Mouse (Mus musculus): ENCODE measurements around the gene Myo15. TPM values are rescaled to one million over a fixed set of nuclear protein-coding genes. Genes with fewer than 3 reads are reported as not detected.
"Not testable (repeated sequence)": the region's sequence is repeated elsewhere in the genome, so short reads cannot be mapped to it uniquely, and the experiment has no call there.

Gene Myo15
- polyA plus RNA-seq (2016; fragmentation: Nextera tagmentation; extraction: Ambion mirVana), result 0.04 and 0.05 TPM in 2 replicates

- H3K9me3 ChIP-seq (replicated peaks), result no peaks in the 10 kb centered on the region
- no peak within 1 kb of the TSS for H3K4me3 ChIP-seq
- peaks cover 67% of the 10 kb centered on the region for H3K36me3 ChIP-seq
- no peaks in the 10 kb centered on the region for H3K27me3 ChIP-seq (ENCODE audit: low read depth, poor library complexity, severe bottlenecking)
- WGBS, result 95% methylated on average over 3 of the region's 3 CpGs
- DNase-seq (ENCODE audit: low spot score), result no peak
- no peak within 1 kb of the TSS for H3K27ac ChIP-seq (replicated peaks)
- no peaks in the 10 kb centered on the region for H3K4me1 ChIP-seq
Measured at GRCm38 (mm10) chr11:60469039-60469438, at the start of gene Myo15. TSS of gene Myo15 (plus strand) at chr11:60469339.

GRCm38 (mm10) chr11:60422046-60422668 lies 47.0 kb upstream of the Myo15 start:
- peaks cover 15% of the 10 kb centered on the region for H3K36me3 ChIP-seq
- no peak overlapping the region for H3K27ac ChIP-seq (replicated peaks)
- H3K9me3 ChIP-seq (replicated peaks), result no peaks in the 10 kb centered on the region
- peaks cover 23% of the 10 kb centered on the region for H3K4me1 ChIP-seq
- no peak overlapping the region for H3K4me3 ChIP-seq
- DNase-seq (ENCODE audit: low spot score), result no peak
- 70% methylated on average over 6 of the region's 6 CpGs for WGBS
- no peaks in the 10 kb centered on the region for H3K27me3 ChIP-seq (ENCODE audit: low read depth, poor library complexity, severe bottlenecking)

GRCm38 (mm10) chr11:60423006-60423405 lies 46.1 kb upstream of the Myo15 start:
- H3K27me3 ChIP-seq (ENCODE audit: low read depth, poor library complexity, severe bottlenecking), result no peaks in the 10 kb centered on the region
- 75% methylated on average over 1 of the region's 1 CpGs for WGBS

GRCm38 (mm10) chr11:60426417-60426816 lies 42.7 kb upstream of the Myo15 start:
- WGBS, result 83% methylated on average over 1 of the region's 1 CpGs
- no peak for DNase-seq (ENCODE audit: low spot score)
- Histone ChIP-seq H3K9me3 (replicated peaks) (no peaks in the 10 kb centered on the region), H3K4me3 (no peak overlapping the region), H3K27me3 (ENCODE audit: low read depth, poor library complexity, severe bottlenecking) (no peaks in the 10 kb centered on the region), H3K4me1 (no peaks in the 10 kb centered on the region), H3K27ac (replicated peaks) (no peak overlapping the region), H3K36me3 (peaks cover 48% of the 10 kb centered on the region)

More at GRCm38 (mm10) chr11:60423006-60423405, 46.1 kb upstream of the Myo15 start:
- DNase-seq (ENCODE audit: low spot score), result no peak
- peaks cover 16% of the 10 kb centered on the region for H3K4me1 ChIP-seq
- peaks cover 23% of the 10 kb centered on the region for H3K36me3 ChIP-seq
- no peaks in the 10 kb centered on the region for H3K9me3 ChIP-seq (replicated peaks)
- no peak overlapping the region for H3K27ac ChIP-seq (replicated peaks)
- no peak overlapping the region for H3K4me3 ChIP-seq

- Histone ChIP-seq H3K4me1 (no peaks in the 10 kb centered on the region), H3K27ac (replicated peaks) (no peak overlapping the region), H3K9me3 (replicated peaks) (no peaks in the 10 kb centered on the region), H3K27me3 (ENCODE audit: low read depth, poor library complexity, severe bottlenecking) (no peaks in the 10 kb centered on the region), H3K36me3 (peaks cover 56% of the 10 kb centered on the region), H3K4me3 (no peak overlapping the region)
- WGBS, result 94% methylated on average over 3 of the region's 3 CpGs
- DNase-seq (ENCODE audit: low spot score), result no peak
Measured at GRCm38 (mm10) chr11:60427628-60428027, 41.5 kb upstream of the Myo15 start.

- Histone ChIP-seq H3K36me3 (peaks cover 88% of the 10 kb centered on the region), H3K4me3 (no peak overlapping the region), H3K27me3 (ENCODE audit: low read depth, poor library complexity, severe bottlenecking) (no peaks in the 10 kb centered on the region), H3K27ac (replicated peaks) (no peak overlapping the region), H3K9me3 (replicated peaks) (no peaks in the 10 kb centered on the region), H3K4me1 (no peaks in the 10 kb centered on the region)
- DNase-seq (ENCODE audit: low spot score), result no peak
Measured at GRCm38 (mm10) chr11:60433501-60433900, 35.6 kb upstream of the Myo15 start.

- 91% methylated on average over 1 of the region's 1 CpGs for whole genome bisulfite sequencing
- H3K36me3 ChIP-seq, result peaks cover 90% of the 10 kb centered on the region
- H3K27me3 ChIP-seq (ENCODE audit: low read depth, poor library complexity, severe bottlenecking), result no peaks in the 10 kb centered on the region
- no peak overlapping the region for H3K27ac ChIP-seq (replicated peaks)
- DNase-seq (ENCODE audit: low spot score), result no peak
- no peaks in the 10 kb centered on the region for H3K4me1 ChIP-seq
- H3K4me3 ChIP-seq, result no peak overlapping the region
- H3K9me3 ChIP-seq (replicated peaks), result no peaks in the 10 kb centered on the region
Measured at GRCm38 (mm10) chr11:60435133-60435532, 34.0 kb upstream of the Myo15 start.

- no peaks in the 10 kb centered on the region for H3K9me3 ChIP-seq (replicated peaks)
- no peak overlapping the region for H3K4me3 ChIP-seq
- H3K4me1 ChIP-seq, result no peaks in the 10 kb centered on the region
- peaks cover 94% of the 10 kb centered on the region for H3K36me3 ChIP-seq
- DNase-seq (ENCODE audit: low spot score), result no peak
- H3K27ac ChIP-seq (replicated peaks), result no peak overlapping the region
- H3K27me3 ChIP-seq (ENCODE audit: low read depth, poor library complexity, severe bottlenecking), result no peaks in the 10 kb centered on the region
- WGBS, result 90% methylated on average over 3 of the region's 3 CpGs
Measured at GRCm38 (mm10) chr11:60436618-60437017, 32.5 kb upstream of the Myo15 start.

GRCm38 (mm10) chr11:60439621-60440020 lies 29.5 kb upstream of the Myo15 start:
- not testable (repeated sequence) for H3K4me3 ChIP-seq; H3K4me1 ChIP-seq; H3K27ac ChIP-seq (replicated peaks); H3K9me3 ChIP-seq (replicated peaks); DNase-seq (ENCODE audit: low spot score); H3K27me3 ChIP-seq (ENCODE audit: low read depth, poor library complexity, severe bottlenecking)
- peaks cover 94% of the 10 kb centered on the region for H3K36me3 ChIP-seq
- WGBS, result 34% methylated on average over 1 of the region's 1 CpGs

GRCm38 (mm10) chr11:60440176-60440575 lies 29.0 kb upstream of the Myo15 start:
- DNase-seq (ENCODE audit: low spot score), result no peak
- no peak overlapping the region for H3K4me3 ChIP-seq
- no peaks in the 10 kb centered on the region for H3K27me3 ChIP-seq (ENCODE audit: low read depth, poor library complexity, severe bottlenecking)
- no peaks in the 10 kb centered on the region for H3K4me1 ChIP-seq
- peaks cover 90% of the 10 kb centered on the region for H3K36me3 ChIP-seq
- WGBS, result 59% methylated on average over 7 of the region's 7 CpGs
- H3K9me3 ChIP-seq (replicated peaks), result no peaks in the 10 kb centered on the region
- H3K27ac ChIP-seq (replicated peaks), result no peak overlapping the region

- Histone ChIP-seq H3K4me1 (no peaks in the 10 kb centered on the region), H3K9me3 (replicated peaks) (no peaks in the 10 kb centered on the region), H3K27ac (replicated peaks) (no peak overlapping the region), H3K4me3 (no peak overlapping the region), H3K27me3 (ENCODE audit: low read depth, poor library complexity, severe bottlenecking) (no peaks in the 10 kb centered on the region), H3K36me3 (peaks cover 63% of the 10 kb centered on the region)
- 90% methylated on average over 6 of the region's 6 CpGs for WGBS
- no peak for DNase-seq (ENCODE audit: low spot score)
Measured at GRCm38 (mm10) chr11:60442896-60443295, 26.2 kb upstream of the Myo15 start.

- Histone ChIP-seq H3K4me1 (no peaks in the 10 kb centered on the region), H3K9me3 (replicated peaks) (no peaks in the 10 kb centered on the region), H3K36me3 (peaks cover 51% of the 10 kb centered on the region), H3K27ac (replicated peaks) (no peak overlapping the region), H3K27me3 (ENCODE audit: low read depth, poor library complexity, severe bottlenecking) (no peaks in the 10 kb centered on the region), H3K4me3 (no peak overlapping the region)
- WGBS, result 85% methylated on average over 4 of the region's 4 CpGs
- no peak for DNase-seq (ENCODE audit: low spot score)
Measured at GRCm38 (mm10) chr11:60444007-60444406, 25.1 kb upstream of the Myo15 start.

- Histone ChIP-seq H3K4me1 (peaks cover 12% of the 10 kb centered on the region), H3K27ac (replicated peaks) (peak within 1 kb of the TSS; percentile 82), H3K9me3 (replicated peaks) (no peaks in the 10 kb centered on the region), H3K4me3 (peak within 1 kb of the TSS; percentile 77), H3K36me3 (peaks cover 35% of the 10 kb centered on the region), H3K27me3 (ENCODE audit: low read depth, poor library complexity, severe bottlenecking) (no peaks in the 10 kb centered on the region; the same call in 1 of the 2 replicates)
- DNase-seq (ENCODE audit: low spot score), result peak; percentile 91
- 6% methylated on average over 27 of the region's 27 CpGs for WGBS
Measured at GRCm38 (mm10) chr11:60454080-60454744, 14.9 kb upstream of the Myo15 start, which contains the start of gene Drg2. TSS of gene Drg2 (plus strand) at chr11:60454591.

Data from midbrain, embryonic 10.5 days (tissue).